2 mouse cellular contexts compared by ENCODE assay signal in genomic region chr16:4689371-4689770, GRCm38 (mm10).
TF ChIP-seq lines count a peak whose summit lies in the region.

No protein-coding gene starts in this region.

TF ChIP-seq in CH12.LX, 34 proteins besides CTCF, POLR2A, EP300 and RAD21:
- TF ChIP-seq SMC3 (IDR thresholded peaks at IDR 0.05; ENCODE audit: low read depth, low read length), result peak; percentile 28; the same call in 1 of the 2 replicates

TF ChIP-seq in MEL, 35 proteins besides CTCF, POLR2A, EP300 and RAD21:
- TF ChIP-seq SMC3 (IDR thresholded peaks at IDR 0.05; ENCODE audit: low read depth, low read length), result peak; percentile 49
